Mouse (Mus musculus) ES-E14 (cell line): ENCODE results near the gene Pard3b. TPM values are rescaled to one million over a fixed set of nuclear protein-coding genes. Genes with fewer than 3 reads are reported as not detected.

ENCODE experiments used
- DNase-seq: peaks from one replicate; pipeline ENCODE4 v3.0.0-alpha.2; 2013; ENCODE audit warnings: low read depth, low spot score
- H3K27ac ChIP-seq: 2 replicates; pipeline ENCODE4 v1.5.1; 2012; ENCODE audit warnings: low read depth, mild to moderate bottlenecking, low read length, moderate library complexity, mixed read lengths; ENCODE audit not compliant: poor library complexity, insufficient read depth, severe bottlenecking
- H3K36me3 ChIP-seq: 2 replicates; pipeline ENCODE4 v1.6.1; 2012; ENCODE audit warnings: mild to moderate bottlenecking, low read length, moderate library complexity, mixed read lengths; ENCODE audit not compliant: control insufficient read depth, poor library complexity, insufficient read depth, severe bottlenecking
- H3K4me1 ChIP-seq, 2 experiments: fragments of 150-350 bp in 1 of 2; sonication (generic) in 1 of 2; 2 replicates each; pipeline ENCODE4 v1.6.1; 2012; ENCODE audit warnings: low read length in 2 of 2, mild to moderate bottlenecking in 1 of 2, mixed read lengths in 1 of 2; ENCODE audit not compliant: control insufficient read depth in 2 of 2, insufficient read depth in 2 of 2, poor library complexity in 1 of 2
- H3K4me3 ChIP-seq, 2 experiments: fragments of 150-350 bp in 1 of 2; sonication (generic) in 1 of 2; 2 replicates each; pipeline ENCODE4 v1.5.1; 2012; ENCODE audit warnings: low read length in 2 of 2, low read depth in 1 of 2, mild to moderate bottlenecking in 1 of 2, mixed read lengths in 1 of 2; ENCODE audit not compliant: insufficient read depth in 1 of 2, poor library complexity in 1 of 2, severe bottlenecking in 1 of 2
- H3K9ac ChIP-seq: 2 replicates; pipeline ENCODE4 v1.6.1; 2012; ENCODE audit warnings: low read depth, mild to moderate bottlenecking, low read length, mixed read lengths; ENCODE audit not compliant: poor library complexity, insufficient read depth, severe bottlenecking
- H3K9me3 ChIP-seq: fragments of 150-350 bp; sonication (generic); 2 replicates; pipeline ENCODE4 v1.6.1; 2012; ENCODE audit warnings: low read depth, mild to moderate bottlenecking, low read length; ENCODE audit not compliant: control insufficient read depth, insufficient read depth
- CHD2 ChIP-seq: IDR thresholded peaks from 2 replicates; pipeline ENCODE4 v1.6.1; 2014; ENCODE audit warnings: mild to moderate bottlenecking, low read depth, low read length, inconsistent platforms
- HCFC1 ChIP-seq: IDR thresholded peaks from 2 replicates; pipeline ENCODE4 v1.6.1; 2012; ENCODE audit warnings: low read length, inconsistent platforms, borderline replicate concordance; ENCODE audit not compliant: insufficient read depth
- MAFK ChIP-seq: IDR thresholded peaks from 2 replicates; pipeline ENCODE4 v1.6.1; 2014; ENCODE audit warnings: mild to moderate bottlenecking, low read depth, low read length, inconsistent platforms; ENCODE audit not compliant: insufficient read depth
- ZC3H11A ChIP-seq: IDR thresholded peaks from 2 replicates; pipeline ENCODE4 v1.6.1; 2012; ENCODE audit warnings: low read depth, mild to moderate bottlenecking, inconsistent platforms, low read length, borderline replicate concordance
- ZNF384 ChIP-seq: IDR thresholded peaks from 2 replicates; pipeline ENCODE4 v1.6.1; 2012; ENCODE audit warnings: low read depth, low read length, inconsistent platforms
- in situ Hi-C, 2 experiments: fragments of 600-800 bp; cut with MboI; formaldehyde crosslinking; loops; one replicate each; pipeline ENCODE4 v1.15.1; 2025; ENCODE audit warnings: low sequenced_read_pairs in 2 of 2, inconsistent platforms in 1 of 2; ENCODE audit not compliant: unreplicated experiment in 2 of 2
- total RNA-seq: library from RNA; depleted of rRNA; stranded (reverse); fragments of 300-350 nt; gene quantifications from 2 replicates; pipeline ENCODE4 v1.2.3, GENCODE M21; 2012

Pard3b gene
- total RNA-seq, 1 experiment: 0.49 TPM

DNA sequence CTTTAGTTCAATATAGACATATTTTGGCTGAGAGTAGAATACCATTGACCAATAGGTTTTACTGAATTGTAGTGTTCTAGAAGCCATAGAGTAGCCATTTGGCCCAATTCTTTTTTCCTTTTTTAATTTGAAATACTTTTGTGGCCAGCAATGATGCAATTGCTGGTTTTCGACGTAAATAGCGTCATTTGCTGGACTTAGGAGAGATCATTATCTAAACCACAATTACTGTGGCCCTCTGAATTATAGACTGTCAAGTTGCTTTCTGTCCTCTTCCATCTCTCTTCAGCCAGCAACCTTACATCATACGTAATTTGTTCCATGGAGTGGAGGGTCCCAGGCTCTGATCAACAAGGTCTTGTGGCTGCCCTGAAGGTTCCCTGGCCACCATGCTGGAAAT is 1000.8 kb downstream of the Pard3b start:
- Histone ChIP-seq H3K9me3 (no peaks in the 10 kb centered on the region), H3K4me3 (no peak overlapping the region), H3K36me3 (no peaks in the 10 kb centered on the region), H3K4me1 (no peaks in the 10 kb centered on the region), H3K27ac (no peak overlapping the region), H3K9ac (no peak overlapping the region)
- no peak for DNase-seq
- TF ChIP-seq CHD2 (no peak), MAFK (no peak), ZC3H11A (no peak), ZNF384 (no peak), HCFC1 (no peak)
- in situ Hi-C loops: no loop called here

DNA sequence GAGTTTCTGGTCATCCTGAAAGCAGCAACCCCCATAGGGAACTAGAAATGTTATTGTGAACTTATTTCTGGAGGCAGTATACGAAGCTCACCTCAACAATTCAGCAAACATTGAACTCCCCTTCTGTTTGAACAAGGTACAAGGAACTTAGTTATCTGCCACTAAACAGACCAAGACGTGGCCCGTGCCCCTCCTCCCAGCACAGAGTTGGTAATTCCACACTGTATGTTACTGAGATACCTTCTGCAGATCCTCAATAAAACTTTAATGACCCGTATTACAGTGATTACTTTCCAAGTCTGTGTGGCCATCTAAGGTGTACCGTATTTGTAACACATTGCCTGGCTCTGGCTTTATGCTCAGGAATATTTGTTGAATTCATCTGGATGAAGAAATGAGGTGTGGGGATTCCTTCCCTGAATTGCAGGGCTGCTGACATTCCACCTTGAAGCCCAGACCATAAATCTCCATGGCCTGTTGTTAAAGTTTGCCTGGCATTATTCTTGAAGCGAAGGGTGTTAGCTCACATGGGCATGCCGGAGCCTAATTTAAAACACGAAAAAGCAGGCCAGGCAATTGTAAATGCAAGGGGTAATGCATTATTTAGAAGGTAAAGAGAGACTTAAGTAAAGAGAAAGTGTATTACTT is 1006.1 kb downstream of the Pard3b start:
- H3K27ac ChIP-seq: no peak overlapping the region
- no peaks in the 10 kb centered on the region for H3K9me3 ChIP-seq
- peaks cover 0 to 2% of the 10 kb centered on the region in 2 experiments; a peak in 1 of 4 replicates for H3K4me1 ChIP-seq
- no peak overlapping the region for H3K4me3 ChIP-seq
- in situ Hi-C loops: no loop called here
- TF ChIP-seq ZNF384 (no peak), MAFK (no peak), CHD2 (no peak)
- H3K9ac ChIP-seq: no peak overlapping the region
- no peak for DNase-seq
- H3K36me3 ChIP-seq: no peaks in the 10 kb centered on the region

DNA sequence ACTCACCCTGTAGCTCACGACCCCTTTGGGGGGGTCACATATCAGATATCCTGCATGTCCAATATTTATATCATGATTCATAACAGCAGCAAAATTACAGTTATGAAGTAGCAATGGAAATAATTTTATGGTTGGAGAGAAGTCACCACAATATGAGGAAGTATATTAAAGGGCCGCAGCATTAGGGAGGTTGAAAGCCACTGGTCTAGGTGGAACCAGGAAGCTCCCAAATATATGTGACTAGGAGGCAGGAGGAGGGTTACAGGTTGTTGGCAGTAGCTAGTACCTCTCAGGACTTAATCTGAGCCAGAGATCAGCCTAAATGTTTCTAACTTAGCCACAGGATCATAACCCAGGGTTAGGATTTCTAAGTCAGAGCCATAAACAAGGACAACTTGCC is 1008.2 kb downstream of the Pard3b start:
- Histone ChIP-seq H3K4me1 (peaks cover 4 to 6% of the 10 kb centered on the region in 2 experiments; a peak in 3 of 4 replicates), H3K4me3 (no peak overlapping the region), H3K36me3 (no peaks in the 10 kb centered on the region), H3K9me3 (no peaks in the 10 kb centered on the region), H3K9ac (no peak overlapping the region), H3K27ac (no peak overlapping the region)
- DNase-seq: no peak
- in situ Hi-C loops: no loop called here
- TF ChIP-seq MAFK (no peak), HCFC1 (no peak), CHD2 (no peak), ZNF384 (no peak)

DNA sequence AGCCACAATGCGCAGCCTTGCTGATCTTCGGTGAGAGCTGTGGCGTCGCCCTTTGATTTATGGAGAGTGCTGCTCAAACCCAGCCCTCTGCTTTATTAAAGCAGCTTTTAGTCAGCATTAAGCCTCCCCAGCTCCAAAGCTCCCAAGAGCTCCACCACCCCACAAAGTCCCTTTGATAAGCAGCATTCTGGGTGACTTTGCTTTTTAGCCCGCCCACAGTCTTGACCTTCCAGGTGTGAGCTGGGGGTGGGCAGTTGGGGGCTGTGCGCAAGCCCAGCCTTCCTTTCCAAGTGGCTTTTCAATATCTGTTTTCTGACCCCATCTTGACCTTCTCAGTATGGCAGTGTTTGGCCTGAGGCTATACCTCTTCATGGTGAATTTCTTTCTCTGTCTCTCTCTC is 1009.5 kb downstream of the Pard3b start:
- Histone ChIP-seq H3K9me3 (no peaks in the 10 kb centered on the region), H3K27ac (no peak overlapping the region), H3K4me3 (no peak overlapping the region), H3K4me1 (peaks cover 4 to 6% of the 10 kb centered on the region in 2 experiments; a peak in 3 of 4 replicates), H3K9ac (no peak overlapping the region), H3K36me3 (no peaks in the 10 kb centered on the region)
- no peak for DNase-seq
- in situ Hi-C loops: no loop called here
- TF ChIP-seq HCFC1 (no peak), ZC3H11A (no peak), CHD2 (no peak), MAFK (no peak), ZNF384 (no peak)

DNA sequence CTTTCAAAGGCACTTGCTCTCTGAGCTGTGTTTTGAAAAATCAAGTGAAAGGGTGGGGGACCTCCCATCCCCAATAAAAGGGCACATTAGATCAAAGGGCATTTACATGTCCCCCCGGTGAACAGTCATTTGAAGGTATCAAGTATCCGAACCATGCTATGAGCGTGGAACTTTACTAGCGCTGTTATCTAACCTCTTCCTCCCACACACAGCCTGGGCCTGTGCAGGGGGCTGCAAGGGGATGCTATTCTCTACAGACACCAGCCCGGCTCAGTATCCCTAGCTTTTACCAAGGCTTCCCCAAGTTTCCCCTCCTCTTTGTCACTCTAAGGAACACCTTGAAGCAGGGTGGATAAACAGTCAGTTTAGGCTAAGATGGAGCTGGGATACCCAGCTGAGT is 1010.0 kb downstream of the Pard3b start:
- no peak for DNase-seq
- Histone ChIP-seq H3K27ac (no peak overlapping the region), H3K9me3 (no peaks in the 10 kb centered on the region), H3K9ac (no peak overlapping the region), H3K36me3 (no peaks in the 10 kb centered on the region), H3K4me1 (peaks cover 4 to 6% of the 10 kb centered on the region in 2 experiments; a peak in 3 of 4 replicates), H3K4me3 (no peak overlapping the region)
- no peak for TF ChIP-seq HCFC1
- no peak for TF ChIP-seq ZNF384
- TF ChIP-seq CHD2: no peak
- TF ChIP-seq ZC3H11A: no peak
- no peak for TF ChIP-seq MAFK
- in situ Hi-C loops: no loop called here
